Mouse (Mus musculus) heart, postnatal 0 days (tissue): ENCODE measurements around the gene Fam53a. TPM values are rescaled to one million over a fixed set of nuclear protein-coding genes. Genes with fewer than 3 reads are reported as not detected.
A peak's percentile ranks its signal among the peaks of the same experiment; 100 is the strongest.

Experiments used
- ATAC-seq: fragments of 200-750 bp; cut with Nextera tagmentation; 2 replicates; pipeline ENCODE4 v1.8.0; 2017; ENCODE audit warnings: low read depth, moderate number of reproducible peaks, moderate library complexity; ENCODE audit not compliant: insufficient read depth
- DNase-seq: peaks from one replicate; pipeline ENCODE4 v3.0.0-alpha.2; 2016; ENCODE audit warnings: low spot score
- H3K27ac ChIP-seq: fragments of 300-500 bp; sonication (generic); 2 replicates; pipeline ENCODE4 v1.5.1; 2014; ENCODE audit warnings: low read depth, mild to moderate bottlenecking
- H3K27me3 ChIP-seq: fragments of 300-500 bp; sonication (generic); 2 replicates; pipeline ENCODE4 v1.6.1; 2014; ENCODE audit warnings: low read length, mixed read lengths; ENCODE audit not compliant: control insufficient read depth, insufficient read depth
- H3K36me3 ChIP-seq: fragments of 300-500 bp; sonication (generic); replicated peaks from 2 replicates; pipeline ENCODE4 v1.6.1; 2014; ENCODE audit warnings: low read length, mixed read lengths; ENCODE audit not compliant: control insufficient read depth, insufficient read depth
- H3K4me1 ChIP-seq: fragments of 300-500 bp; sonication (generic); 2 replicates; pipeline ENCODE4 v1.6.1; 2014; ENCODE audit warnings: antibody characterized with exemption; ENCODE audit not compliant: control insufficient read depth, insufficient read depth
- H3K4me2 ChIP-seq: fragments of 300-500 bp; sonication (generic); 2 replicates; pipeline ENCODE4 v1.6.1; 2014; ENCODE audit warnings: low read depth, mild to moderate bottlenecking, low read length, moderate library complexity
- H3K4me3 ChIP-seq: fragments of 300-500 bp; sonication (generic); 2 replicates; pipeline ENCODE4 v1.5.1; 2014; ENCODE audit warnings: low read depth, low read length
- H3K9ac ChIP-seq: fragments of 300-500 bp; sonication (generic); replicated peaks from 2 replicates; pipeline ENCODE4 v1.6.1; 2014; ENCODE audit warnings: low read depth, low read length, mixed read lengths
- H3K9me3 ChIP-seq: fragments of 300-500 bp; sonication (generic); replicated peaks from 2 replicates; pipeline ENCODE4 v1.6.1; 2016; ENCODE audit warnings: low read length; ENCODE audit not compliant: control insufficient read depth
- CTCF ChIP-seq: IDR thresholded peaks from 2 replicates; pipeline ENCODE4 v1.5.1; 2016; ENCODE audit warnings: antibody characterized with exemption, control low read depth, low read depth
- EP300 ChIP-seq: IDR thresholded peaks from 2 replicates; pipeline ENCODE4 v1.6.1; 2016; ENCODE audit warnings: antibody characterized with exemption, low read depth
- WGBS: fragments of 180-500 bp; shearing (Covaris S2); extraction: QIAGEN DNeasy Blood & Tissue Kit; methylation state at CpG from one replicate; pipeline ENCODE4 v1.1.7; 2014; 5-methylcytosine and 5-hydroxymethylcytosine counted together
- polyA plus RNA-seq: library from polyadenylated mRNA; unstranded; fragments of >200 nt; fragmentation: Nextera tagmentation; extraction: Ambion mirVana; gene quantifications from 2 replicates; pipeline ENCODE4 v1.2.1, GENCODE M21; 2015
- total RNA-seq: library from RNA; depleted of rRNA; stranded (reverse); fragments of >200 nt; gene quantifications from 2 replicates; pipeline ENCODE4 v1.2.3, GENCODE M21; 2014; ENCODE audit warnings: low replicate concordance

Fam53a gene
- total and polyA plus RNA-seq, 2 experiments from 2014 or later = 55.2 to 149 TPM

DNA sequence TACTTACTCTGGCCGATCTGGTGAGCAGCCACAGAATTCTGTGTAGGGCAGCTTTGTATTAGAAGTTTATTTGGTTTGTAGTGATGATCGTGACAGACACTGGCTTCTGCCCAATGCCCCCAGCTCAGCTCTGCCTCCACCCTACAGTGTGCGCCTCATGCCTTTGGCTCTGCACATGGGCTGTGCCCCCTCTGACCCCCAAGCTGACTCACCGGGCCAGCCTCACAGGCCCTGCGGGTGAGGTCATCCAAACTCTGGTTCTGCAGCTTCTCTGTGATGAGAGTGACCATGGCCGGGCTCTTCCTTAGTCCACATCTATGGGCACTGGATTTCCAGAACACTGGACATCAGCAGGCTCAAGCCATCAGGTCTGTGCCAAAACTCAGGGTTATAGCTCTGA is 15.0 kb downstream of the Fam53a start:
- no peak overlapping the region for H3K9ac ChIP-seq
- H3K27me3 ChIP-seq = no peaks in the 10 kb centered on the region
- no peak overlapping the region for H3K4me3 ChIP-seq
- H3K9me3 ChIP-seq = no peaks in the 10 kb centered on the region
- ATAC-seq (no peak), DNase-seq (no peak)
- TF ChIP-seq CTCF (no peak), EP300 (no peak)
- H3K4me1 ChIP-seq = no peaks in the 10 kb centered on the region
- H3K27ac ChIP-seq = no peak overlapping the region
- H3K36me3 ChIP-seq = peaks cover 38% of the 10 kb centered on the region
- WGBS = 65% methylated on average over 6 of the region's 6 CpGs
- H3K4me2 ChIP-seq = no peak overlapping the region

DNA sequence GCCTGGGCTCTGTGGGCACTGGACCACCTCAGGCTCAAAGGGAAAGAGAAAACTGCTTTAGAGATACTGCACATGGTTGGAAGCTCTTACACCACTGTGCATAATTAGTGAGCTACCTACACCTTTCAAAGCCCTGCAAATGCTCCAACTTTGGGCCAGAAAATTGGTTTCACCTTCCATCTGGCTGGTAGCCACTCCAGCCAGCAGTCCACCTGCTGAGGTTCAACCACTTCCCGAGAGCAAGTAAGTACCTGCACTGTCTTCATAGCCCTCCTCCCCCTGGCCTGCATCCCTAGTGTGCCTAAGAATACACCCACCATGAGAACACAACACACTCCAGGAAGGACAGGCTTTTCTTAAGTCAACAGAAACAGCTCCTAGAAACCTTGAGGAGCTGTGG is 17.6 kb downstream of the Fam53a start:
- Histone ChIP-seq H3K4me3 (no peak overlapping the region), H3K9me3 (no peaks in the 10 kb centered on the region), H3K27ac (no peak overlapping the region), H3K36me3 (peaks cover 62% of the 10 kb centered on the region), H3K9ac (no peak overlapping the region), H3K4me2 (no peak overlapping the region), H3K27me3 (no peaks in the 10 kb centered on the region), H3K4me1 (no peaks in the 10 kb centered on the region)
- ATAC-seq = no peak
- WGBS = 86% methylated on average over 1 of the region's 1 CpGs
- TF ChIP-seq EP300 (no peak), CTCF (no peak)
- DNase-seq = no peak

DNA sequence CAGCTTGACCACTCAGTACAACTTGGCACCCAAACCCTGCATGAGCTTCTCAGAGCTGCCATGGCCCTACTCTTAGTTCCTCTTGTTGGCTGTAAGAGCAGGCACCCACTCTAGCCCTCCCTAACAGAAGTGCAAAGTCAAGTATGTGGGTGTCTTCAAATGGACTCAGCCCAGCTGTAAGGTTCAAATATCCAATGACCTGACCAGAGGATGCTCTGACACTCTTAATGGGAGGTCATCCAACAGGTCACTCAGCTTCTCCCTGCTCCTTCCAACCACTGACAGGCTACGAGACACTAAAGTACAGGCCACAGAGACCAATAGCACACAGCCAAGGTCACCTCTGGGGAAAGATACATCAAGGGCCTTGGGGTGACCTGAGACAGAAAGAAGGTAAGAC is 20.2 kb downstream of the Fam53a start:
- H3K9ac ChIP-seq = no peak overlapping the region
- WGBS = 91% methylated on average over 1 of the region's 1 CpGs
- peaks cover 57% of the 10 kb centered on the region for H3K36me3 ChIP-seq

DNA sequence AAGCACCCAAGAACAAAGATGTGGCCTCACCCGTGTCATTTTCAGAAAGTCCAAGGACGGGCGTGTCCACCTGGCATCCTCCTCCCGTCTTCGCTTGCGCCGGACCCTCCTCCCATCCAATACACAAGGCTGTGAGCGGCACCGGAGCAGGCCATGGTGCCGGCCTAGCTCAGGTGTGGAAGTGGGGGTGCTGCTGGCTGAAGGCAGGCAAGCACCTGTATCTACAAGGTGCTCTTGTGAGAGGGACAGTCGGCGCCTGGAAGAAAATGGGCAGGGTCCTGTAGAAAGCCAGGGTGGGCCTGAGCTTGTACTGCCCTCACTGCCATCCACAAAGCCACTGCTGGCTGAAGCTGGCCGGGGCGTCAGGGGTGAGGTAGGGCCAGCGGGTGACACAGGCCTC is 22.0 kb downstream of the Fam53a start:
- H3K9ac ChIP-seq = no peak overlapping the region
- ATAC-seq (no peak), DNase-seq (no peak)
- H3K27ac ChIP-seq = no peak overlapping the region
- 95% methylated on average over 15 of the region's 15 CpGs for WGBS
- no peaks in the 10 kb centered on the region for H3K27me3 ChIP-seq
- H3K4me3 ChIP-seq = no peak overlapping the region
- no peak for TF ChIP-seq CTCF
- TF ChIP-seq EP300 = no peak
- H3K4me2 ChIP-seq = no peak overlapping the region
- no peaks in the 10 kb centered on the region for H3K9me3 ChIP-seq
- peaks cover 45% of the 10 kb centered on the region for H3K36me3 ChIP-seq
- no peaks in the 10 kb centered on the region for H3K4me1 ChIP-seq

More for the DNA sequence above, 20.2 kb downstream of the Fam53a start:
- TF ChIP-seq CTCF = no peak
- no peak for TF ChIP-seq EP300
- no peaks in the 10 kb centered on the region for H3K4me1 ChIP-seq
- no peaks in the 10 kb centered on the region for H3K27me3 ChIP-seq
- no peak overlapping the region for H3K4me3 ChIP-seq
- no peaks in the 10 kb centered on the region for H3K9me3 ChIP-seq
- DNase-seq (no peak), ATAC-seq (no peak)
- no peak overlapping the region for H3K4me2 ChIP-seq
- H3K27ac ChIP-seq = no peak overlapping the region

DNA sequence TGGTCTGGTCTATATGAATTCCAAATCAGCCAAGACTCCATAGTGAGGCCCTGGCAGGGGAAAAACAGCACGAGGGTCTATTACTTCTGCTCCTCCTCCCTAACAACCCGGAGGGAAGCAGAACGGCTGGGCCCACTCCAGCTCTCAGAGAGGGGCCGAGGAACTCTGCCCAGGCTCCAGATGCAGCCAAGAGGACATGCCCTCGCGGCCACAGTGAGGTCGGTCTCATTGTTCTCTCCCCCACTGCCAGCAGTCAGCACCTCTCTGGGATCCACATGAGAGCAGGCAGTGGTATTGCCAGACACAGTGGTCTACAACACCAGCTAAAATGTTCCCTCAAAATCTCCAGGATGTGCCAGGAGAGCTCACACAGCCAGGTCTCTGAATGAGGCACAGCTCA is 22.8 kb downstream of the Fam53a start:
- DNase-seq = no peak
- ATAC-seq = no peak
- Histone ChIP-seq H3K4me2 (no peak overlapping the region), H3K27me3 (no peaks in the 10 kb centered on the region), H3K9ac (no peak overlapping the region), H3K4me1 (no peaks in the 10 kb centered on the region), H3K36me3 (peaks cover 39% of the 10 kb centered on the region), H3K27ac (no peak overlapping the region), H3K9me3 (no peaks in the 10 kb centered on the region), H3K4me3 (no peak overlapping the region)
- WGBS = 69% methylated on average over 7 of the region's 7 CpGs
- TF ChIP-seq EP300 (no peak), CTCF (no peak)

DNA sequence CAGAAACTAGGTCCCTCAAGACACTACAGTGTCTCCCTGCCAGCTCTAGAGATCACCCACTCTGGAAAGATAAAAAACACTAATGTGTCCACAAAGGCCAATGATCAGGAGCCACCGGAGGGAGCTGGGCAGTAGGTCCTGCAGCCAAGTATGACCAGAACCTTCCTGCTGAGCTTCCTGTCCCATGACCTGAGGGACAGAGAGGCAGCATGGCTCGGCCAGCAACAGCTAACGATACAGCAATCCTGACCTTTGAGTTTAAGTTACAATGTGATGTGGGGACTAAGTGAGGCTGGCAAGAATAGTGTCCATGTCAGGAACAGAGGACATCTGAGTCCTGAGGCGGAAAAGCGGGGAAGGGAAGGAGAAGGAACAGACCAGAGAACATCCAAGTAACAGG is 24.1 kb downstream of the Fam53a start:
- no peaks in the 10 kb centered on the region for H3K9me3 ChIP-seq
- no peak for TF ChIP-seq EP300
- 0 out of 2 replicates have a peak, but pooled peaks have one; percentile 2 for TF ChIP-seq CTCF
- H3K9ac ChIP-seq = no peak overlapping the region
- H3K36me3 ChIP-seq = peaks cover 48% of the 10 kb centered on the region
- H3K4me2 ChIP-seq = no peak overlapping the region
- no peak overlapping the region for H3K27ac ChIP-seq
- H3K4me3 ChIP-seq = no peak overlapping the region
- H3K4me1 ChIP-seq = no peaks in the 10 kb centered on the region
- H3K27me3 ChIP-seq = no peaks in the 10 kb centered on the region
- no peak for ATAC-seq
- WGBS = 80% methylated on average over 5 of the region's 5 CpGs
- DNase-seq = no peak
